Mouse (Mus musculus): ENCODE measurements around the gene Tmem170. TPM values are rescaled to one million over a fixed set of nuclear protein-coding genes. Genes with fewer than 3 reads are reported as not detected.

Tmem170 gene
- polyA plus RNA-seq (2016; fragmentation: Nextera tagmentation; extraction: Ambion mirVana): 6.0 and 7.8 TPM in 2 replicates

- no peaks in the 10 kb centered on the region for H3K36me3 ChIP-seq
- peak within 1 kb of the TSS; percentile 86 for H3K4me2 ChIP-seq (replicated peaks)
- peak; percentile 99 for ATAC-seq (ENCODE audit: low FRiP score, low read depth)
- peaks cover 6% of the 10 kb centered on the region; the same call in 1 of the 2 replicates for H3K4me1 ChIP-seq
- H3K9ac ChIP-seq: peak within 1 kb of the TSS; percentile 70
- H3K9me3 ChIP-seq: no peaks in the 10 kb centered on the region
- peak within 1 kb of the TSS; percentile 80 for H3K4me3 ChIP-seq
- H3K27ac ChIP-seq: no peak within 1 kb of the TSS
- no peaks in the 10 kb centered on the region for H3K27me3 ChIP-seq (replicated peaks)
- under 1% methylated on average over 53 of the region's 53 CpGs for WGBS
Observed at GRCm38 (mm10) chr8:111876355-111876948, at the start of gene Tmem170. TSS of gene Tmem170 (minus strand) at chr8:111876750.

- H3K4me3 ChIP-seq: no peak overlapping the region
- H3K4me2 ChIP-seq (replicated peaks): no peak overlapping the region
- H3K36me3 ChIP-seq: no peaks in the 10 kb centered on the region
- 83% methylated on average over 7 of the region's 7 CpGs for WGBS
- no peaks in the 10 kb centered on the region for H3K9me3 ChIP-seq
- no peak overlapping the region for H3K9ac ChIP-seq
- ATAC-seq (ENCODE audit: low FRiP score, low read depth): no peak
- no peaks in the 10 kb centered on the region for H3K4me1 ChIP-seq
- H3K27ac ChIP-seq: no peak overlapping the region
- H3K27me3 ChIP-seq (replicated peaks): no peaks in the 10 kb centered on the region
Observed at GRCm38 (mm10) chr8:111924976-111925375, 48.4 kb upstream of the Tmem170 start.

- Histone ChIP-seq H3K4me3 (no peak overlapping the region), H3K4me1 (no peaks in the 10 kb centered on the region), H3K9ac (no peak overlapping the region), H3K27ac (no peak overlapping the region), H3K9me3 (no peaks in the 10 kb centered on the region), H3K27me3 (replicated peaks) (no peaks in the 10 kb centered on the region), H3K4me2 (replicated peaks) (no peak overlapping the region), H3K36me3 (no peaks in the 10 kb centered on the region; the same call in 1 of the 2 replicates)
- WGBS: 34% methylated on average over 10 of the region's 10 CpGs
- no peak for ATAC-seq (ENCODE audit: low FRiP score, low read depth)
Observed at GRCm38 (mm10) chr8:111923383-111923804, 46.8 kb upstream of the Tmem170 start.

GRCm38 (mm10) chr8:111920971-111921370 is 44.4 kb upstream of the Tmem170 start:
- Histone ChIP-seq H3K4me1 (no peaks in the 10 kb centered on the region), H3K27ac (no peak overlapping the region), H3K4me2 (replicated peaks) (no peak overlapping the region), H3K9ac (no peak overlapping the region), H3K36me3 (peaks cover 4% of the 10 kb centered on the region; the same call in 1 of the 2 replicates), H3K4me3 (no peak overlapping the region), H3K9me3 (no peaks in the 10 kb centered on the region), H3K27me3 (replicated peaks) (no peaks in the 10 kb centered on the region)
- ATAC-seq (ENCODE audit: low FRiP score, low read depth): no peak
- WGBS: 86% methylated on average over 4 of the region's 4 CpGs

GRCm38 (mm10) chr8:111919663-111920062 is 43.1 kb upstream of the Tmem170 start:
- no peak for ATAC-seq (ENCODE audit: low FRiP score, low read depth)
- Histone ChIP-seq H3K4me3 (no peak overlapping the region), H3K27ac (no peak overlapping the region), H3K9ac (no peak overlapping the region), H3K36me3 (peaks cover 4% of the 10 kb centered on the region; the same call in 1 of the 2 replicates), H3K4me1 (no peaks in the 10 kb centered on the region), H3K9me3 (no peaks in the 10 kb centered on the region), H3K27me3 (replicated peaks) (no peaks in the 10 kb centered on the region), H3K4me2 (replicated peaks) (no peak overlapping the region)
- WGBS: 82% methylated on average over 2 of the region's 2 CpGs

- peak overlapping the region; percentile 8; the same call in 1 of the 2 replicates for H3K4me2 ChIP-seq (replicated peaks)
- no peak overlapping the region for H3K27ac ChIP-seq
- H3K4me1 ChIP-seq: peaks cover 10% of the 10 kb centered on the region; the same call in 1 of the 2 replicates
- H3K9me3 ChIP-seq: no peaks in the 10 kb centered on the region
- no peak overlapping the region for H3K4me3 ChIP-seq
- H3K36me3 ChIP-seq: peaks cover under 1% of the 10 kb centered on the region; the same call in 1 of the 2 replicates
- 0 out of 2 replicates have a peak, but pooled peaks cover 8% of the 10 kb centered on the region for H3K27me3 ChIP-seq (replicated peaks)
- peak; percentile 81 for ATAC-seq (ENCODE audit: low FRiP score, low read depth)
- WGBS: 42% methylated on average over 12 of the region's 12 CpGs
- no peak overlapping the region for H3K9ac ChIP-seq
Observed at GRCm38 (mm10) chr8:111912860-111913432, 36.4 kb upstream of the Tmem170 start.

GRCm38 (mm10) chr8:111911572-111911971 is 35.0 kb upstream of the Tmem170 start:
- H3K4me1 ChIP-seq: peaks cover 10% of the 10 kb centered on the region; the same call in 1 of the 2 replicates
- no peaks in the 10 kb centered on the region for H3K36me3 ChIP-seq
- no peak for ATAC-seq (ENCODE audit: low FRiP score, low read depth)
- 0 out of 2 replicates have a peak, but pooled peaks cover 8% of the 10 kb centered on the region for H3K27me3 ChIP-seq (replicated peaks)
- no peak overlapping the region for H3K9ac ChIP-seq
- no peak overlapping the region for H3K27ac ChIP-seq
- H3K4me3 ChIP-seq: no peak overlapping the region
- H3K9me3 ChIP-seq: no peaks in the 10 kb centered on the region
- 34% methylated on average over 7 of the region's 7 CpGs for WGBS
- no peak overlapping the region for H3K4me2 ChIP-seq (replicated peaks)

- Histone ChIP-seq H3K4me1 (peaks cover 10% of the 10 kb centered on the region; the same call in 1 of the 2 replicates), H3K4me2 (replicated peaks) (peak within 1 kb of the TSS; percentile 75), H3K4me3 (peak within 1 kb of the TSS; percentile 40), H3K27me3 (replicated peaks) (0 out of 2 replicates have a peak, but pooled peaks cover 8% of the 10 kb centered on the region), H3K9ac (peak within 1 kb of the TSS; percentile 65), H3K27ac (no peak within 1 kb of the TSS), H3K36me3 (no peaks in the 10 kb centered on the region), H3K9me3 (no peaks in the 10 kb centered on the region)
- WGBS: 6% methylated on average over 46 of the region's 47 CpGs
- ATAC-seq (ENCODE audit: low FRiP score, low read depth): peak; percentile 32
Observed at GRCm38 (mm10) chr8:111909621-111910450, 33.3 kb upstream of the Tmem170 start, which contains the start of gene Chst5. TSS of gene Chst5 (minus strand) at chr8:111910447.

- Histone ChIP-seq H3K27ac (no peak overlapping the region), H3K27me3 (replicated peaks) (0 out of 2 replicates have a peak, but pooled peaks cover 7% of the 10 kb centered on the region), H3K9me3 (no peaks in the 10 kb centered on the region), H3K4me3 (no peak overlapping the region), H3K4me2 (replicated peaks) (no peak overlapping the region), H3K36me3 (no peaks in the 10 kb centered on the region), H3K4me1 (peaks cover 3% of the 10 kb centered on the region; the same call in 1 of the 2 replicates), H3K9ac (no peak overlapping the region)
- ATAC-seq (ENCODE audit: low FRiP score, low read depth): no peak
- 76% methylated on average over 7 of the region's 8 CpGs for WGBS
Observed at GRCm38 (mm10) chr8:111905500-111906121, 29.1 kb upstream of the Tmem170 start.

- no peaks in the 10 kb centered on the region for H3K9me3 ChIP-seq
- H3K27me3 ChIP-seq (replicated peaks): no peaks in the 10 kb centered on the region
- WGBS: 55% methylated on average over 5 of the region's 5 CpGs
- no peak overlapping the region for H3K27ac ChIP-seq
- H3K4me3 ChIP-seq: no peak overlapping the region
- H3K4me1 ChIP-seq: no peaks in the 10 kb centered on the region
- no peak overlapping the region for H3K4me2 ChIP-seq (replicated peaks)
- H3K9ac ChIP-seq: no peak overlapping the region
- no peaks in the 10 kb centered on the region for H3K36me3 ChIP-seq
- ATAC-seq (ENCODE audit: low FRiP score, low read depth): no peak
Observed at GRCm38 (mm10) chr8:111902080-111902479, 25.5 kb upstream of the Tmem170 start.

- no peak for ATAC-seq (ENCODE audit: low FRiP score, low read depth)
- H3K27me3 ChIP-seq (replicated peaks): no peaks in the 10 kb centered on the region
- 46% methylated on average over 10 of the region's 10 CpGs for WGBS
- no peaks in the 10 kb centered on the region for H3K9me3 ChIP-seq
- H3K36me3 ChIP-seq: no peaks in the 10 kb centered on the region
- H3K27ac ChIP-seq: no peak overlapping the region
- H3K4me2 ChIP-seq (replicated peaks): no peak overlapping the region
- no peaks in the 10 kb centered on the region for H3K4me1 ChIP-seq
- no peak overlapping the region for H3K4me3 ChIP-seq
- H3K9ac ChIP-seq: no peak overlapping the region
Observed at GRCm38 (mm10) chr8:111898586-111898985, 22.0 kb upstream of the Tmem170 start.

Measured in neural tube, embryonic 12.5 days (tissue).